Mouse (Mus musculus): ENCODE data around the gene Olfr912. TPM values are rescaled to one million over a fixed set of nuclear protein-coding genes. Genes with fewer than 3 reads are reported as not detected.

Olfr912 gene
- polyA plus RNA-seq (2012; rRNA removed) = not detected in 2 replicates

DNA sequence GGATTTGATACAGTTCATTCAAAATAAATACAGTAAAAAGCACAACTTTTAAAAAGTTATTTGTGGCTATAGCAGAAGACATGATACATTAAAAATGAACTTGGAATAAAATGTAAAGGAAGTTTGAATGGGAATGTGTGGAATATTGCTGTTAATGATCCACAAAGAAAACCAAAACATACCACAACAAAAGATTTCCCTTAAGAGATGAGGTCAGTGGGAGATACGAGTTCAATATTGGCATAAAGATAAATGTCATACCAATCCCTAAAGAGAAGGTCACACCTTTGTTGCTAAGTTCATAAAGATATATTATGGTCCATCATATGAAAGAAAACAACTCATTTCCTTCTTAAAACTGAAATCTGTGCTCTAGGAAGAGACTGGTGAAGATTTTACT is at the start of gene Olfr912:
Gene Olfr912, plus strand, starts transcription at position 301 of the 400 bp plus-strand sequence.

DNA sequence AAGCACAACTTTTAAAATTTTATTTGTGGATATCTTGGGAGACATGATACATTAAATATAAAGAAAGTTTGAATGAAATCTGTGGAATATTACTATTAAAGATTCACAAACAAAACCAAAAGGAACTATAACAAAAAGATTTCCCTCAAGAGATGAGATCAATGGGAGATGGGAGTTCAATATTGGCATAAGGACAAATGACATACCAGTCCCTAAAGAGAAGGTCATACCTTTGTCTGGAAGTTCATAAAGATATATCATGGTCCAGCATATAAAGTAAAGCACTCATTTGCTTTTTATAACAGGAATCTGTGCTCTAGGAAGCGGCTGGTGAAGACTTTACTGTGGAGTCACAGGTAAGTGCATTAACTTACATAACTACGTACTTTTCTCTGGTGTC is 42.4 kb upstream of the Olfr912 start, which contains the start of gene Olfr910:
Gene Olfr910, plus strand, starts transcription at position 301 of the 400 bp plus-strand sequence.

DNA sequence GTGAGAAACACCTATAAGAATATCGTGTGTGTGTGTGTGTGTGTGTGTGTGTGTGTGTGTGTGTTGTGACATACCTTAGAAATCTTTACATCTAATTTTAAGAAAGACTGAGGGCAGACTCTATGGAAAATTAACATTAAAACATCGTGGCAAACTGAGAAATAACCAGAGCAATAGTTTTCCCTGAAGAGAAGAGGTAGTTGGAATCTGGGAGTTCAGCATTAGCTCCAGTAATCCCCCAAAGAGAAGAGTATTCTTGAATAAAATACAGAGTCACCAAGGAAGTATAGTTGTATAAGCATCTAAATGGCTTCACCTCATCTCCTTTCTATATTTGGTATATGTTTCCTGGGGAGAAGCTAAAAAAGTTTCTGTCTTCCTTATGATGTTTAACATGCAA is 12.5 kb downstream of the Olfr912 start, which contains the start of gene Olfr913:
Gene Olfr913, plus strand, starts transcription at position 301 of the 400 bp plus-strand sequence.

DNA sequence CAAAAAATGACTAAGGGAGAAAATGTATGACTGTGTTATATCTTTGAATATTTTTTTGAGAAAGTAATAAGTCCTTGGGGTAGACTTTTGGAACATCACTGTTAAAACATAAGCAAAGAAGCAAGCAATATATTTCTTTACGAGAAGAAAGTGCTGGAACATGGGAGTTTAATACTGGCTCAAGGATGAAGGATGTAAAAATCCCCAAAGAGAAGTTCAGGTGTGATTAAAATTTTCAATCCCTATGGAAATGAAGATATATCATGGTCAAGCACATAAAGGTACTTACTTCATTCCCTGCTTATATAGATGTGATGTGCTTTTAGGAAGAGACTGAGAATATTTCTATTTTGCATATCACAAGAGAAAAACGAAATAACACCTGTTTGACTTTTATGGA is 24.8 kb downstream of the Olfr912 start, which contains the start of gene Olfr914:
Gene Olfr914, plus strand, starts transcription at position 301 of the 400 bp plus-strand sequence.

Other genes starting within 250 kb of the Olfr912 start
- gene Olfr898, start 231.8 kb upstream of the Olfr912 start, polyA plus RNA-seq (2012; rRNA removed) = not detected in 2 replicates
- gene Olfr250, start 213.3 kb upstream of the Olfr912 start, polyA plus RNA-seq (2012; rRNA removed) = not detected in 2 replicates
- gene Olfr251, start 203.1 kb upstream of the Olfr912 start, polyA plus RNA-seq (2012; rRNA removed) = not detected in 2 replicates
- not detected in 2 replicates for gene Olfr147, start 178.5 kb upstream of the Olfr912 start, polyA plus RNA-seq (2012; rRNA removed)
- not detected in 2 replicates for gene Olfr901, start 150.7 kb upstream of the Olfr912 start, polyA plus RNA-seq (2012; rRNA removed)
- not detected in 2 replicates for gene Olfr902, start 132.5 kb upstream of the Olfr912 start, polyA plus RNA-seq (2012; rRNA removed)
- gene Olfr904, start 117.0 kb upstream of the Olfr912 start, polyA plus RNA-seq (2012; rRNA removed) = not detected in 2 replicates
- not detected in 2 replicates for gene Olfr905, start 109.1 kb upstream of the Olfr912 start, polyA plus RNA-seq (2012; rRNA removed)
- gene Olfr906, start 93.1 kb upstream of the Olfr912 start, polyA plus RNA-seq (2012; rRNA removed) = not detected in 2 replicates
- gene Olfr907, start 84.4 kb upstream of the Olfr912 start, polyA plus RNA-seq (2012; rRNA removed) = not detected in 2 replicates
- not detected in 2 replicates for gene Olfr911-ps1, start 58.6 kb upstream of the Olfr912 start, polyA plus RNA-seq (2012; rRNA removed)
- not detected in 2 replicates for gene Olfr910, start 42.3 kb upstream of the Olfr912 start, polyA plus RNA-seq (2012; rRNA removed)
- gene Olfr913, start 12.6 kb downstream of the Olfr912 start, polyA plus RNA-seq (2012; rRNA removed) = not detected in 2 replicates
- gene Olfr914, start 24.9 kb downstream of the Olfr912 start, polyA plus RNA-seq (2012; rRNA removed) = not detected in 2 replicates
- not detected in 2 replicates for gene Olfr916, start 79.7 kb downstream of the Olfr912 start, polyA plus RNA-seq (2012; rRNA removed)
- gene Olfr917, start 85.7 kb downstream of the Olfr912 start, polyA plus RNA-seq (2012; rRNA removed) = not detected in 2 replicates
- not detected in 2 replicates for gene Olfr918, start 94.4 kb downstream of the Olfr912 start, polyA plus RNA-seq (2012; rRNA removed)
- not detected in 2 replicates for gene Olfr919, start 123.5 kb downstream of the Olfr912 start, polyA plus RNA-seq (2012; rRNA removed)
- 4.7 and 6.2 TPM in 2 replicates for gene Vwa5a, start 138.1 kb downstream of the Olfr912 start, polyA plus RNA-seq (2012; rRNA removed)
- 0.03 and 0.05 TPM in 2 replicates for gene Olfr920, start 172.1 kb downstream of the Olfr912 start, polyA plus RNA-seq (2012; rRNA removed)
- not detected in 2 replicates for gene Olfr921, start 192.9 kb downstream of the Olfr912 start, polyA plus RNA-seq (2012; rRNA removed)
- gene Olfr922, start 234.4 kb downstream of the Olfr912 start, polyA plus RNA-seq (2012; rRNA removed) = not detected in 2 replicates
- gene Olfr923, start 246.4 kb downstream of the Olfr912 start, polyA plus RNA-seq (2012; rRNA removed) = not detected in 2 replicates